Mouse (Mus musculus): ENCODE data around the gene Gm36245.

GRCm38 (mm10) chr15:77581681-77582080 is 17.4 kb upstream of the Gm36245 start:
- TF ChIP-seq POLR2A (IDR thresholded peaks at IDR 0.05; ENCODE audit: control insufficient read depth, low read depth, low read length) = no peak
- no peak for TF ChIP-seq CTCF (IDR thresholded peaks at IDR 0.05; ENCODE audit: control insufficient read depth, insufficient read depth, insufficient replicate concordance, low read depth, low read length)
